Mouse (Mus musculus) adrenal gland, postnatal 25 days (tissue): ENCODE results near the gene Pfn3. TPM values are rescaled to one million over a fixed set of nuclear protein-coding genes. Genes with fewer than 3 reads are reported as not detected.
A peak's percentile ranks its signal among the peaks of the same experiment; 100 is the strongest.

Source experiments
- DNase-seq: peaks from one replicate; pipeline ENCODE4 v3.0.0; 2021; ENCODE audit warnings: mixed read lengths
- total RNA-seq: library from RNA; stranded (reverse); gene quantifications from 2 replicates; pipeline ENCODE4 v1.2.3, GENCODE M21; 2021

The Pfn3 gene
- total RNA-seq, 1 experiment from 2014 or later: not detected

DNA sequence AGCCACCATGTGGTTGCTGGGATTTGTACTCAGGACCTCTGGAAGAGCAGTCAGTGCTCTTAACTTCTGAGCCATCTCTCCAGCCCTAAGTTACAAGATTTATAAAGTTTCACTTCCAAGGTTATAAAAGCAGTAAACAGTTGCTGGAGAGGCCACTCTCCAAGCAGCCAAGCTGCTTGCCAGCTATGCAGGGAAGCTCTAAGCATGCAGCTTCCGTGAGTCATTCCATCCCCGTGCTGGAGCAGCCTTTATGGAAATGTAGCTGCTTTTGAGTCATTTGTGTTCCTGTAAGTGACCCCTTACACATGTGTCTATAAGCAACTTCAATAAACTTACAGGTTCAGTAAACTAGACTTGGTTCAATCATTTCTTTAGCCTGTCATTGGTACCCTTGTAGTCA lies 15.5 kb upstream of the Pfn3 start:
- peak; percentile 46 for DNase-seq

DNA sequence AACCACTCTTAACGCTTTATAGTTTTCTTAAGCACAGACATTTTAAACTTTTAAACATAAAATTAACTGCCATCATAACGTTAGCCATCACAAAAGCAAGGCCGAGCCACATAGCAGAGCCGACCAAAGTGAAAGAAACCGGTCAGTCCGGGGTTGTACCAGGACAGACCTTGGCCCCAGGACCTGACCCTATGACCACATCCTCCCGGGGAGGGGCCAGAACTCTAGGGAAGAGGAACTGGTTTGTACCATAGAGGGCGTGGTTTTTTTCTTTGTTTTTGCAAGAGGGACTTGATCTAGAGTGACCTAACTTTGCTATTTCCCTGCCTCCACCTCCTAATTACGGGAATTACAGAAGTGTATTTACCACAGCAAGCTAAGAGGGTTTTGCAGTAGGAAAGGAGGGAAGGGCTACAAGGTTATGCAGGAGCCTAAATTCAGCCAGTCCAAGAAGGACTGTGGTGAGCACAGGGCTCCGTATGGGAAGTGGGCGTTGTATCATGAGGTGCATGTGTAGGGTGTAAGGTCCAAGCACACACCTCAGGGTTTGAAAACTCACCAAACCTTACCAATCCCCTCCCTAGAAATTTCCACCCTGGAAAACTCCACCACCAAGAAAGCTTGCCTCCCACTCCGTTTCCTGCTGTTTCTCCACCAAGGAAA lies 14.3 kb upstream of the Pfn3 start:
- peak; percentile 58 for DNase-seq

DNA sequence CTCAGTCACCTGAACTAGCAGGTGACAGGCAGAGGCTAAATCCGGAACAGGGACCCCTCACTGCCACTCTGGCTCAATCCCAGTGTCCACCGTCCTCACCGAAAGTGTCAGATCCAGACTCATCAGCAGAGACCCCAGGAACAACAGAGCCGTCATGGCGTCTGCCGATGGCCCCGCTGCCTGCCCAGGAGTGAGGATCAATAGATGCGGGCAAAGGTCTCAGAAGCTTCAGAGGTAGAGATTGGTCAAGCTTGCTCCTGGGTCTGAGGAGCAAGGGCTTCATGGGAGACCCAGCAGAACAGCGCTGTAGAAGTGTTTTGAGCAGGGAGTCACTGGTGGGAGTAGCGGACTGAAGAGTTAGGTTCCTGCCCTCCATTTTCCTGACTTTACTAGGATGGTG lies 11.6 kb upstream of the Pfn3 start, which contains the start of gene F12:
TSS of gene F12 (minus strand) at position 181 of the 400 bp plus-strand sequence.
- DNase-seq: no peak

DNA sequence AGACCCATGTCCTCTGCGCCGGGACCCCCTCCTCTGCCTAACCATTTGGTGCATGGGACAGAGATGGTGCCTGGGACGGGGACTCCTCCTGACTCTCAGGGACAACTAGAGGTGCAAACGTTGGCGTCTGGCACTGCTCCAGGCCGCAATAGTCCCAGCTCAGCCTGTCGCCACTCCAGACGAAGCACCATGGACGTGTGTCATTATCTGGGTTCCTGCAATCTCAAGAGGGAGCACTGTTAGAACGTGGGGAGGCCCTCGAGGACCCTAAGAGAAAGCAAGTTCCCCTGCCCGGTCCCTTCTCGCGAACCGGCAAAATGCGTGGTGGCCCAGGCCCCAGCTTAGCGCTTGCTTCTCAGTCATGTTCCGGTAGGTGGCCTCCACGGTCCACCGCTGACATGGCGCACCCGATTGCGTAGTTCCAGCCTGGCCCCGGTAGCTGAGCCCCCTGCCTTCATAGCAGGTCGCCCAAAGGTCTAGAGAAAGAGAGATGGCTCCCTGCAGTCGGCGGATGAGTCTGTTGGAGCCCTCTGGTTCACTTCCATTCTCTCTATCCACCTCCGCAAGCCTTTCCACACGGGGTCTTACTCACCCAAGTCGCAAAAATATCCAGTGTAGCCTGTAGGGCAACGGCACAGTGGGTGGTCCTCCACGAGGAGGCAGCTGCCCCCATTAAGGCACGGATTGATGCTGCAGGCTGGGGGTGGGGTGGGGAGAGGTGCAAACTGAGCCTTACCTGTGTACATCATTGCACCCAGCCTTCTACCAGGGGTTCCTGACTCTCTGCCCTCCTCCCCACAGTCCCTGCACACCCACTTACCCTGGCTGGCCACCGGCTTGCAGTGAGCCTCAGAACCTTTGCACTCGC lies 6.1 kb upstream of the Pfn3 start:
- DNase-seq: peak; percentile 71

DNA sequence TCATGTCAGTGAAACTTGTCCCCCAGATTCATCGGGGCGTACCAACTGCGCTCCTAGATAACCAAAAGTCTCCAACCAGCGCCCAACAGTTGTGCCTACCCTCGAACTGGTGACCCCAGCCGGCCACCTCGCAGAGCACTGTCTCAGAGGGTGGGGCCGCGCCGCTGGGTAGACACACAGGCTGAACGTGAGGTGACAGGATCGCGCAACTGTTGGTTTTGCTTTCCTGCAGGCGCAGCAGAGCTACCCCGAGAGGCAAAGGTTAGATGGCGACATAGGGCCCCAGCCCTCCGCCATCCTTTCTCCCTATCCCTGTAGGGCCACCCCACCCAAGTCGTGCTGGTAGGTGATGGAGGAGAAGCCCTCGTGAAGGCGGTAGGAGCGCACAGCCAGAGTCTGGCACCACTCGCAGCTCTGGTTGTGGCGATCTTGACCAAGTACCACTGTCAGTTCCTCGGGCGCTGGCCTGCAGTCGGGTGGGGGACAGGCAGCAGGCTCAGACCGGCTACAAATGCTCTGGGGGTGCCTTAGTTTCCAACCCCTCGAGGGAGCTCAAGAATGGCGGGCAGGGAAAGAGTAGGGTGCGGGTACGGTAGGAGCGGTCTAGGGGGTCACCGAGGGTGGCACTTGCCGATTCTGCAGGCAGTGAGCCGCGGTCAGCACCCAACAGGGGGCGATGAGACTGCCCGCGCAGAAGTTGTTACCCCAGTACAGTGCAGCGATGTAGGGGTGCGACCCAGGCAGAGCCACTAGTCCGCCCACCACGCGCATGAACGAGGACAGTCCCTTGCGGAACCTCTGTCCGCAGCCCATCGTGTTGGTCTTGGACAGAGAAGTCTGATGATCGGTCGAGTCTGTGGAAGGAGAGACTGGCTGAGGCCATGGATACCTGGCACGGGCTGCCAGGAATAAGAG lies 5.2 kb upstream of the Pfn3 start:
- no peak for DNase-seq

DNA sequence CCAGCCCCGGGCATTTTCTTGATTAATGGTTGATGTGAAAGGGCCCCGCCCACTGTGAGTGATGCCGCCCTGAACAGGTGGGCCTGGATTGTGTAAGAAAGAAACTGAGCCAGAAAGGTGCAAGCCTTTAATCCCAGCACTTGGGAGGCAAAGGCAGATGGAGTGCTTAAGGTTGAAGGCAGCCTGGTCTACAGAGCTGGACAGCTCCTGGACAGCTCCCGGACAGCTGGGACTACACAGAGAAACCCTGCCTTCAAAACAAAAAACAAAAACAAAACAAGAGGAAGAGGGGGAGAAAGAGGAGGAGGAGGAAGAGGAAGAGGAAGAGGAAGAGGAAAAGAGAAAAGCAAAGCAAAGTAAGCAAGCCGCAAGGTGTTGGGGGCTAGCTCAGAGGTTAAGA lies 4.1 kb upstream of the Pfn3 start:
- DNase-seq: no peak

DNA sequence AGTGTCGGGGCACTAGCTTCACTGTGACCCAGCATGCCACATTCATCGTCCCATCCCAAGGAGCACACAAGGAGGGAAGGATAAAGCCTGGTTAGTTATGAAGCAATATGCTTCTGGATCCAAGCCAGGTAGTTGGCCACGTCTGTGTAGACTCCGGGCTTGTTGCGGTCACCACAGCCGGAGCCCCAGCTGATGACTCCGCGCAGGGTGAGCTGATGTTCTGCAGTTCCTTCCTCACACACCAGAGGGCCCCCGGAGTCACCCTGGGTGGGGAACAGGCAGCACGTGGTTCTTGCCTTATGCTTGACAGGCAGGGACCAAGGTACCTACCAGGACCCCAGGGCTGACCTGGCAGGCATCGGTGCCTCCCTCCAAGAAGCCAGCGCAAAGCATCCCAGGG lies 3.0 kb upstream of the Pfn3 start:
- peak; percentile 90 for DNase-seq

DNA sequence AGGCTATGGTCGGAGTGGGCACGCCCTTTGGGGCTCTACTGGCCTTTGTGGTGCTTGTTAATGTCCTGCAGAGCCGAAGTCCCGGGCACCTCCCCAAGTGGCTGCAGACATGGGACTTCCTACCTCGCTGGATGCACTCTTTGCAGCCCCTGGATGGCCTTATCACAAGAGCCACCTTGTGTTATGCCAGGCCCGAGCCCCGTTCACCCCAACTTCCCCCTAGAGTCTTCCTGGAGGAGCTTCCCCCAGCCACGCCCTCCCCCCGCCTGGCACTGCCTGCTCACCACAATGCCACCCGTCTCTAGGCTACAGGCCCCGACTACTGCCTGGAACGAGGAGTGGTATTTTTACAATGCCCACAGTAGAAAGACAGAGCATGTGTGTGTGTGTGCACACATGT lies 1.7 kb downstream of the Pfn3 start:
- DNase-seq: no peak

DNA sequence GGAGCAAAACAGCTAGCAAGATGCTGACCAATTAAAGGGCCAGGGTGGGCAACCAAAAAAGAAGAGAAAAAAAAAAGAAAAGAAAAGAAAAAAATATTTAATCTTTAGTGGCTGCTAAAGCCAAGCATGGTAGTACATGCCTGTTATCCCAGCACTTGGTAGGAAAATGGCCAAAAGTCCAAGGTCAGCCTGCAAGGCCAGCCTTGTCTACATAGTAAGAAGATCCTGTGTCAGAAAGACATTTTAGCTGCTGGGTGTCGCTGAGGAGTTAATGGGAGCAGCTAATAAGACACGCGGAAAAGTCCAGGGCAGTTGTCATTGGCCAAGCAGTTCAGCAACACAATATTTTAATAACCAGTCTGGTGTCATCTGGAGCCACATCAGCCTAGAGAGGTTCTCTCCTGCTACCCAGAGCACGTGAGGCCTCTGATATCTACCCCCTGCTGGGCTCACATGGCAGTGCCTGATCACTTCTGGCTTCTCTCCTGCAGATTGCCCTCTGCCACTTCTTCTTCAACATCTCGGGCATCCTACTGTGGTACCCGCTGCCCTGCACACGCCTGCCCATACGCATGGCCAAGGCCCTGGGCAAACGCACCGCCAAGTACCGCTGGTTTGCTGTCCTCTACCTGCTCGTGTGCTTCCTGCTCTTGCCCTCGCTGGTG lies 2.3 kb downstream of the Pfn3 start:
- no peak for DNase-seq

DNA sequence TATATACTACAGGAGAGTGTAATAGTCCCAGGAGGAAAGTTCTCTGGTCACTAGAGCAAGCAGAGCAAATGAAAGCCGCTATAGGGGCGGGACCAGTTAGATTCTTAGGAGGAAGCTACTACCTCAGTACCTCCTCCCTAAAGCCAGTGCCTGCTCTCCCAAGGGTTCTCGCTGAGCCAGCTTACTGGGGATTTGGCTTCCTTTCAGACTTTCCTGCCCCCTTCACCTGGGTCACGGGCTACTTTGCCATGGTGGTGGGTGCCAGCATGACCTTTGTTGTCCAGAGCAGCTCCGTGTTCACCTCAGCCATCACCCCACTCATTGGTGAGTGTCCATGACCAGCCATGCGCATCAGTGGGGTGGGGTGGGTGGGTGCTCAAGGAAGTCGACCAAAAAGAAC lies 3.2 kb downstream of the Pfn3 start:
- no peak for DNase-seq

DNA sequence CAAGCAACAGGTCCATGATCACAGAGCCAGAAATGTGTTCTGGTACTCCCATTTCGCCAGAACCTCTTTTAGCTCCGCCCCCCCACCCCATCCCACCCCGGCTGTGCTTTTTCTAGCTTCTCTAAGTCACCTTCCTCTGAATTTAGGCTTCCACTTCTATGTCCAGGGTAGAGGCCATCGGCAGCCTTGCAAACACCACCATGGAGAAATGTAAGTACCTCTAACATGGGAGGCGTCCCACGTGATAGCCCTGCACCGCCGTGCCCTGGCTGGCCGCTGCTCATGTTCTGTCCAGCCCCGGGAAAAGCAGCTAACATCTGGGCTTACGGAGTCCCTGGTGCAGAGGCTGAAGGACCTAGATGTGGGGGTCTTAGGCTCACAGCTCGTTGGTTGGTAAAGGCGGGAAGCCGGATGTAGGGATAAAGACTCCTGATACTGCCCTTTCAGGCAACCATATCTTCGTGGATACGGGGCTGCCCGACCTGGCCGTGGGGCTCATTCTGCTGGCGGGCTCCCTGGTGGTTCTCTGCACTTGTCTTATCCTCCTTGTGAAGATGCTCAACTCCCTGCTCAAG lies 6.4 kb downstream of the Pfn3 start:
- DNase-seq: no peak

DNA sequence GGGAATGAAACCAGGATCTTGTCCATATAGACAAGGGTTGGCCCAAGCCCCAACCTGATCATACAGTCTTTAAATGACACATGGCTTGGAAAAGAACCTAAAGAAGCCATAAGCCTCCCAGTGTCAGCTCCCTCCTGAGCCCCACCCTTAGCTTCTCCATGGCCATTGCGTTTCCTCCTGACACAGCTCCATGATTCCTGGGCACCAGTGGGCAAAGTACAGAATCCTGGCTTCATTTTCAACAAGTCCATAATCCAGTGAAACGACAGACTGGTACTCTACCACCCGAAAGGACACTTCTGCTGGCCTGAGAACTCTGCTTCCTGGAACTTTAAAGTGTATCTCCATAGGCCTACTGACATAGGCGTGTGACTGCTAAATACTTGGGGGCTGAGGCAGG lies 7.7 kb downstream of the Pfn3 start:
- no peak for DNase-seq

DNA sequence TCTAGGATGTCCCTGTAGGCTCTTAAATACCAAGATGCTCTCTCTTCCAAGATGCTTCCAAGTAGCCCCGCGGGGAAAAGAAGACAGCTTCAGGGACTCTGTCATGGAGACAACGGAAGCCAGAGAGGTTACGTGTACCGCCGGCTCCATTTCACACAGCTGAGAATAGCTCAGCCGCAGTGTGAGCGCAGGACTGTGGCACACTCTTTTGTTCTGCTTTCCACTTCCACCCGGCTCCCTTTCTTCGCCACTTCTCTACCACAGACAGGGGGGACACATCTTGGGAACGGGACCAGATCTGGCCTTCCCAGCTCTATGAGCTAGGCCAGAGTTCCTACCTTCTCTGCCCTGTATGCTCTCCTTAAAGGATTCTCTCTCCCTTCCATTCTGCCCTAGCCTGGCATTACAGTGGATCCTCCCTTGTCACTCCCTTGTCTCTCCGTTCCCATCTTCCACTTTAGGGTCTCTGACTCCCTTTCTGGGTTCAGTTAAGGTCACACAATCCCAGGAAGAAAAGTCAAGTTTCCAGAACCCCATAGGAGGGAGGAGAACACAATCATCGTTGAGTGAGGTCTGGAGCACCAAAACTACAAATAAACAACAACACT lies 9.1 kb downstream of the Pfn3 start:
- no peak for DNase-seq

DNA sequence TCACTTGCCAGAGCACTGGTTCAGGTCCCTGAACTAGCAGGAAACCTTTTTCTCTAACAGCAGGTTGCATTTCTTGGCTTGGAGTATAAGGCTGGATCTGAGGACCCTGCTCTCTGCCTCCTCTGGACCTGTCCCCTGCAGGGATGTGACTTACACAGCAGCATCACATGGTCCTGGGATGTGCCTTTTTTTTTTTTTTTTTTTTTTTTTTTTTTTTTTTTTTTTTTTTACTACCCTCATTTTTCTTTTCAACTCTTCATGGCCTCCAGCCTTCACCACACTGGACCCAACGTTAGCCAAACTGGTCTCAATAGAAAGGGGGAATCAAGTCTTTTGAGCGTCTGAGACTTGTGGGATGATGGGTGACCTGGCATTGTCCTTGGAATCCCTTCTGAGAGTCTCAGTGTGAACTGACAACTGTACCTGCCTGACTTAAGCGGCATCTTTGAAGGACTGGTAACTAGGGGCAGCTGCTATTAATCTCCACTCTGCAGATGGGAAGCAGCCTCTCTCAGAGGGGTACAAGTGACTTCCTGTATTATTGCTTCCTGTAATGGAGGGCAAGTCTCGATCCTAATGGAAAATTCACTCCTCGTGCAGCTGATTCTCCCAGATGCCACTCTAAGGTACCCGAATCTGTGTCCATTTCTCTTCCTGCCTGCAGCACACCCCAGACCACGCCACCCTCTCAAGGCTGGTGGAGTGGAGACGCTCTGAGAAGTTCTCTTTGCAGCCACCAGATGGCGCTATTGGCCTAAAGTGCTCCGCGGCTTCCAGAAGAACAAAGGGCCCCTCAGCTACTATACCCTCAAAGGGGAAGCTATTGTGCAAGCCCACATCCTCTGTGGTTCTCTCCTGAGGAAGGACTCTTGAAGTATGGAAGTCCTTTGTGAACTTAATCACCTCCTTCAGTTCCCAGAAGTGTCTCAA lies 9.9 kb downstream of the Pfn3 start:
- DNase-seq: peak; percentile 71

DNA sequence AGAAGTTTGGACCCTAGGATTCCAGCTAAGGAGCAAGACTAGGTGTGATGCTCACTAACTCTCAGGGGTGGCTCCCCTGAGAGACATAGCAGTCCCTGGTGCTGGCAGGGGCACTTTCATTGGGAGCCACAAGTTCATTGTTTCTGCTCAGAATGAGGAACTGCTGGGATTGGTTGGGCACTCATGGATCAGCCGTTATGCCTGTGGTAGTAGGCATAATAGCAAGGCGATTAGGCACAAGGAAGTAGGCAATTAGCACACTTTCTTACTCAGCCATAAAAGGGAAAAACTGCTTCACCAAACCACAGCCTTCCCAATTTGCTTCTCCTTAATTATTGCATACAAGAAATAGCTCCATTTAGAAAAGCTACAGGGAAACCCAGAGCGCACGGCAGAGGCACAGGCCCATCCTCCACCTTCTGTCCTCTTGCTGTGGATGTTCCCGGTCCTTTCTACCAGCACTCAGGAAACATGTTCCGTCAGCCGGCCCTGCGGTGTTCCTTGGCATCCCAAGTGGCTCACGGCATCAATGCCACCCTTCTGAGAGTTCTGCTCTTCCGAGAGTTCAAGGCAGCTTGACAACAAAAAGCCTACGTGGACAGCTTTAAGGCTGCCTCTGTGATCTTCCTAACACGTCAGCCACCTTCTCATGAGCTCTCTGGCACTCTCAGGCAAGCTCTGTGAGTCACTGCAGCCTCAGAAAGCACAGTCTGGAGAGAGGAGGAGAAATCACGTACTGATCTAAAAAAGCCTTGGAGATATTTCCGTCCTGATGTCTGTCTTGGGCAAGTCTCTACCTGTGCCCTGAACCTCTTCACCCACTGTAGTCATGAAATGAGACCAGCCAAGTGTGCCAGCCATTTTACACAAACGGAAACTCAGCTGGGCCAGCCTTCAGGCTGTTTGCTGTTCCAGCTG lies 10.8 kb downstream of the Pfn3 start:
- no peak for DNase-seq

DNA sequence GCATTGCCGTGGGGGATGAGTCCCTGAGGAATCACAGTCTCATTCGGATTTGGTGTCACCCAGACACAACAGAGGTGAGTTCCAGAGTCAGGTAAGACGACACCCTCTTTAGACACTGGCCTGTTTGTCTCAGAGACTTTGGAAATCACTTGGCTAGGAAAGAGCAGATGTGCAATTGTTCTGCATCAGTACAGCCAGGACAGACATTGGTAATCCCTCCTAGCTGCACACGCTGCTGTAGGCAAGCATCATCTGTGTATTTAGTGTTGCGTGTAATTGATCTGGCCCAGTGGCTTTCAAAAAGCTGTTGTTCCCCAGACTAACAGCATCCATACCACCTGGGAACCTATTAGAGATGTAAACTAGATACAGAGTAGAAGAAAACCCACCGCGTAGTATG lies 11.8 kb downstream of the Pfn3 start:
- DNase-seq: no peak

DNA sequence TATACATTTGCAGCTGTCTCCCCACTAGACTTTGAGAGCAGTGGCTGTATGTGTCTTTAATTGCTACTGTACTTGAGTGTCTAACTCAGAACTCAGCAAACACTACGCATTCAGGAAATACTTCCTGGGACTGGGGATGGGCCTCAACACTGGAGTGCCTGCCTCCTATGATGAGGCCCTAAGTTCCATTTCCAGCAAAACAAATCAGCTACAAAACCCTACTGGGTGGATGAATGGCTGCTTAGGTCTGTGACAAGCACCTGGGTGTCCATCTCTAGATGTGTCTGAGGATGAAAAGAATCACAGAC lies 15.0 kb downstream of the Pfn3 start:
- DNase-seq: no peak

DNA sequence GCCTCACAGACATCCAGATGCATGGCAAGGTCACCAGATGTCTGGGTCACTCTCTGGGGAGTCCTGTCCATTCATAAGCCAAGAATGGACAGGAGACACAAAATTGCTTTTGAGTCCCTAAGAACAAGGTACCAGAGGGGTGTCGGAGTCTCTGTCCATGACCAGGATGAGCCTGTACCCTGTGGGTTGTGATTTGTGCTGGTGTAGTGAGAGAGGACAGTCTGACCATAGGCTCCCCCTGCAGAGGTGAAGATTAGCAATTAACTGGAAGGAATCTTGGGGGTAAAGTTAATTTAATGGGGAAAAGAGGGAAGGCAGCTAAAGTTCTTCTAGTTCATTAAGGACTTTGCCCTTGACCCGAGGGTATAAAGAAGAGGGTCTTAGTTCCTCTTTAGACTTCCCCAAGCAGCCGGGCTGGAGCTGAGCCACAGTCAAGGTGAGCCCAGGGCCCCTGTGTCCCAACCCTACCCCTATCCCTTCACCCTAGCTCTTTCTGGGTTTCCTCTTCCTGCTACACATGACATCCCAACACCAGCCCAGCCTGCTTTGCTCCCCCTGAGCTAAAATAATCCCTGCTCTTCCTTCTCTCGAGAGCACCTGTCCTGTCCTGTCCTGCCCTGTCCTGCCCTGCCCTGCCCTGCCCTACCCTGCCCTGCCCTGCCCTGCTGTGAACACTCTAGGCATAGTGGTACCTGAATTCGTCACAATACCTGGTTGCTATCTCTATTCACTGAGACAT lies 15.6 kb downstream of the Pfn3 start:
- DNase-seq: no peak

DNA sequence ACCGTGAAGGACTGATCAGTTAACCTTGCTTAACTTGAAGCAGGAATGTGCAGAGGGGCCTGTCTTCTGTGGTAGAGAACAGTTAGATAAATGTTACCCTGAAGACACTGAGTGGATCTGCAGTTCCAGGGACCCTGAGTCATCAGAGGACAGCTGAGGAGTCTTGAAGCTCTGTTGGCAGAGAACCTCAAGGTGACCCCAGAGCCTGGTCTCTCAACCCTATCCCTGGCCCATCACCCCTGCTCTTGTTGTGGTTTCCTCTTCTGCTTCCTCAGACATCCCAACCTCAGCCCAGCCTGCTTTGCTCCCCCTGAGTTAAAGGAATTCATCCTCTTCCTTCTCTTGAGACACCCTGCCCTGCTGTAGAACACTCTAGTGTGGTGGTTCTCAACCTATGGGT lies 16.9 kb downstream of the Pfn3 start, which contains the start of gene Slc34a1:
TSS of gene Slc34a1 (plus strand) at position 100 of the 400 bp plus-strand sequence.
- DNase-seq: no peak
